Comparison of ENCODE assay signal across 9 mouse cellular contexts in the genomic region with DNA sequence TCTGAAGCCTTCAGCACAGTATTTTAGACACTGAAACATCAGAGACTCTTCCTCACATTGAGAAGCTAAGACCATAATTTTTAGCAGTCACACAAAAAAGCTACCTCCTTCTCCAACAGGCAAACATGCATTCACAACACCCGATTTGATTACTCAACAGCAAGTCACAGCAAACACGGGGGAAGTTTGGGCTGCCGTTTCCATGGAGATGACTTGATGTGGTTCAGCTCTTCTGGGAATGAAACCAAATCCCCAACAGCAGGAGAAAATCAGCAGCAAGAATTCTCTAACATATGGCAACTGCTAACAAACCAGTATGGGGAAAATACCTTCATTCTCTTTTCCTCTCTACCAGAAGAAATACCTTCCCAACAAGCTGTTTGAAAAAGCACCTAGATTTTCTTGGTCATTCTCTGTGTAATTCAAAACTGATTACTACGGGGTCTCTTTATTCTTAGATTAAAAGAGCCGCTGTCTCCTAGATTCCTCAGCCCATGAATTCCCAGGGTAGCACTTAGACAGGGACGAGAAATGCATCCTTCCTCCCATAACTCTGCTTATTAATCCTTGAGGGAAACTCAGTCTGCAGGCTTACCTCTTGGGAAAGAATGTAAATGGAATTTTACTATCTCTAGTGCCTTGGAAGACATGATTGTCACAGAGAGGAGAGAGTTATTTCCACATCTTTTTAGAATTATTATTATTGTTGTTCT.
DNase-seq lines count a peak whose midpoint lies in the region; ATAC-seq and TF ChIP-seq lines count a peak whose summit lies in the region.
"Had no signal": no experiment of that assay in that cellular context is flagged by ENCODE, and none has a peak within 500 bp of the region (broad histone marks: within the 10 kb centered on the region; RNA-seq: fewer than 3 reads in every experiment).

No protein-coding gene starts in this region.

- 6% methylated on average over 6 of the region's 6 CpGs for WGBS in embryonic facial prominence, embryonic 13.5 days
- 6% methylated on average over 6 of the region's 6 CpGs for WGBS in hindbrain, postnatal 0 days
- 3% methylated on average over 6 of the region's 6 CpGs for WGBS in midbrain, embryonic 15.5 days

- peak overlapping the region; percentile 73 for H3K27ac ChIP-seq in embryonic facial prominence, embryonic 13.5 days
- H3K27ac ChIP-seq in hindbrain, postnatal 0 days: peak overlapping the region; percentile 64
- peak overlapping the region; percentile 70 for H3K27ac ChIP-seq in midbrain, embryonic 15.5 days
- H3K27ac ChIP-seq: stomach, embryonic 15.5 days had no signal

- peak overlapping the region; percentile 39 for H3K4me2 ChIP-seq in embryonic facial prominence, embryonic 13.5 days
- peak overlapping the region; percentile 35 for H3K4me2 ChIP-seq in hindbrain, postnatal 0 days (ENCODE audit: low read depth, low read length)
- H3K4me2 ChIP-seq in midbrain, embryonic 15.5 days: peak overlapping the region; percentile 30; the same call in 1 of the 2 replicates
- H3K4me2 ChIP-seq: stomach, embryonic 15.5 days had no signal

- peak; percentile 69; the same call in 1 of the 2 replicates for ATAC-seq in embryonic facial prominence, embryonic 13.5 days (ENCODE audit: insufficient number of reproducible peaks, insufficient read depth, low FRiP score, low TSS enrichment, low read depth)
- peak; percentile 81 for ATAC-seq in hindbrain, postnatal 0 days
- peak; percentile 82 for ATAC-seq in midbrain, embryonic 15.5 days (replicated peaks)
- ATAC-seq in monocyte, adult 5-6 weeks (replicated peaks; ENCODE audit: insufficient number of reproducible peaks, low FRiP score, low TSS enrichment, poor library complexity, severe bottlenecking): no peak

- H3K9ac ChIP-seq in embryonic facial prominence, embryonic 13.5 days: no peak overlapping the region
- H3K9ac ChIP-seq in hindbrain, postnatal 0 days (replicated peaks; ENCODE audit: low read length): no peak overlapping the region
- no peak overlapping the region for H3K9ac ChIP-seq in midbrain, embryonic 15.5 days
- H3K9ac ChIP-seq: stomach, embryonic 15.5 days had no signal

- TF ChIP-seq CTCF in hindbrain, postnatal 0 days (IDR thresholded peaks at IDR 0.05; ENCODE audit: low read depth): no peak

- DNase-seq in kidney, adult 11 months: peak; percentile 3
- DNase-seq in kidney, adult 18-20 months: no peak
- DNase-seq in hindbrain, postnatal 0 days (ENCODE audit: low spot score): peak; percentile 89
- peak; percentile 48 to 85 for DNase-seq in left cerebral cortex, postnatal 10 days (ENCODE audit: extremely low spot score in 1 of 2, low spot score in 2 of 2)
- DNase-seq in ovary, adult 18-20 months (ENCODE audit: low spot score): no peak

- no peak overlapping the region for H3K4me3 ChIP-seq in embryonic facial prominence, embryonic 13.5 days
- H3K4me3 ChIP-seq in hindbrain, postnatal 0 days (ENCODE audit: low read length): no peak overlapping the region
- no peak overlapping the region for H3K4me3 ChIP-seq in midbrain, embryonic 15.5 days
- H3K4me3 ChIP-seq: stomach, embryonic 15.5 days had no signal

- peaks cover 13% of the 10 kb centered on the region for H3K4me1 ChIP-seq in embryonic facial prominence, embryonic 13.5 days
- peaks cover 6% of the 10 kb centered on the region; the same call in 1 of the 2 replicates for H3K4me1 ChIP-seq in hindbrain, postnatal 0 days (ENCODE audit: insufficient read depth, low read length)
- peaks cover 12% of the 10 kb centered on the region for H3K4me1 ChIP-seq in midbrain, embryonic 15.5 days
- H3K4me1 ChIP-seq: stomach, embryonic 15.5 days had no signal

- H3K36me3 ChIP-seq in embryonic facial prominence, embryonic 13.5 days: no peaks in the 10 kb centered on the region
- H3K36me3 ChIP-seq in hindbrain, postnatal 0 days (ENCODE audit: insufficient read depth, low read length): no peaks in the 10 kb centered on the region
- no peaks in the 10 kb centered on the region for H3K36me3 ChIP-seq in midbrain, embryonic 15.5 days (replicated peaks)
- H3K36me3 ChIP-seq: stomach, embryonic 15.5 days had no signal

- no peaks in the 10 kb centered on the region for H3K9me3 ChIP-seq in embryonic facial prominence, embryonic 13.5 days
- no peaks in the 10 kb centered on the region for H3K9me3 ChIP-seq in hindbrain, postnatal 0 days (ENCODE audit: low read length)
- no peaks in the 10 kb centered on the region for H3K9me3 ChIP-seq in midbrain, embryonic 15.5 days
- H3K9me3 ChIP-seq: stomach, embryonic 15.5 days had no signal

- no peaks in the 10 kb centered on the region for H3K27me3 ChIP-seq in embryonic facial prominence, embryonic 13.5 days
- no peaks in the 10 kb centered on the region for H3K27me3 ChIP-seq in hindbrain, postnatal 0 days (ENCODE audit: insufficient read depth, low read length)
- H3K27me3 ChIP-seq in midbrain, embryonic 15.5 days (replicated peaks): no peaks in the 10 kb centered on the region
- H3K27me3 ChIP-seq: stomach, embryonic 15.5 days had no signal

- intact Hi-C loops in left cerebral cortex, postnatal 10 days (cut with DNase I): no loop called here

Comparison
In these comparisons a context has a peak if more than half of its experiments do, and no peak if none do; other contexts are left out.
1. DNase-seq: peak in kidney, adult 11 months (single experiment), hindbrain, postnatal 0 days (single experiment) and left cerebral cortex, postnatal 10 days (2 of 2); none in kidney, adult 18-20 months (single experiment) and ovary, adult 18-20 months (single experiment).
2. Peak in every context shown above with its lines, with median percentiles within 50 percentile points of each other: H3K27ac ChIP-seq and H3K4me2 ChIP-seq.